In the genomic region with DNA sequence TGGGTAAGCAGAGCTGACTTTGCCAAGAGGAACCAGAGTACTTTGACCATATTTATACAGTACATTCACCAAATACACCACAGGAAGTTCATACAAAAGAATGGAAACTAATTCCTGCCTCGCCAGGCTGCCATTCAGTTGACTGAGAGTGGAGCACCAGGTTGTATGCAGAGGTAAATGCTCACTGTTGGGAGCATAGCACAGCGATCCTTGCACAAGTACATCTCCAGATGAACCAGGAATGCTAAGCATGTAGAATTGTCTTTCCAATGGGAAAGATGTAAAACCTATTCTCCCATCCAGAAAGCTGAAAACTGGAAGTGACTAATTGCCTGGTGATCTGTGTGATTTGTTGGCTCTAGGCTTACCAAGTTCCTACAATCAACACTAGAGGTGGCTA, we compare ENCODE assay signal across 18 mouse cellular contexts.
"Had no signal": no experiment of that assay in that cellular context is flagged by ENCODE, and none has a peak within 500 bp of the region (broad histone marks: within the 10 kb centered on the region; RNA-seq: fewer than 3 reads in every experiment).

No protein-coding gene starts in this region.

- H3K27ac ChIP-seq: left cerebral cortex, adult 2 months; liver, embryonic 13.5 days; midbrain, embryonic 10.5 days; midbrain, embryonic 13.5 days; neural tube, embryonic 12.5 days; stomach, postnatal 0 days had no signal

- H3K4me1 ChIP-seq: liver, embryonic 13.5 days had no signal

- ATAC-seq: intestine, postnatal 0 days; lung, postnatal 0 days; midbrain, embryonic 13.5 days had no signal

- H3K4me2 ChIP-seq: liver, embryonic 13.5 days; midbrain, embryonic 13.5 days; neural tube, embryonic 12.5 days had no signal

- H3K9ac ChIP-seq: liver, embryonic 13.5 days; midbrain, embryonic 13.5 days; neural tube, embryonic 12.5 days had no signal

- H3K36me3 ChIP-seq: liver, embryonic 13.5 days had no signal

- H3K9me3 ChIP-seq: liver, embryonic 13.5 days; megakaryocyte, embryonic 14.5 days; midbrain, embryonic 10.5 days; midbrain, embryonic 13.5 days; neural tube, embryonic 12.5 days had no signal

- H3K4me3 ChIP-seq: left cerebral cortex, adult 2 months; liver, embryonic 13.5 days; megakaryocyte, embryonic 14.5 days; midbrain, embryonic 10.5 days; midbrain, embryonic 13.5 days; neural tube, embryonic 12.5 days had no signal

- DNase-seq: kidney, adult 2 months; kidney, postnatal 14 days; kidney, postnatal 4 days; layer of hippocampus, postnatal 36 days; liver, embryonic 13.5 days; lung, adult 2 months; retina, postnatal 1 day; thymus, adult 2 months; thymus, postnatal 14 days; thymus, postnatal 4 days had no signal

- H3K27me3 ChIP-seq: liver, embryonic 13.5 days; midbrain, embryonic 13.5 days; neural tube, embryonic 12.5 days had no signal
